Mouse (Mus musculus): Measurements from ENCODE around the gene Klhl32.
"Not testable (repeated sequence)": the region's sequence is repeated elsewhere in the genome, so short reads cannot be mapped to it uniquely, and the experiment has no call there.

Gene Klhl32

DNA sequence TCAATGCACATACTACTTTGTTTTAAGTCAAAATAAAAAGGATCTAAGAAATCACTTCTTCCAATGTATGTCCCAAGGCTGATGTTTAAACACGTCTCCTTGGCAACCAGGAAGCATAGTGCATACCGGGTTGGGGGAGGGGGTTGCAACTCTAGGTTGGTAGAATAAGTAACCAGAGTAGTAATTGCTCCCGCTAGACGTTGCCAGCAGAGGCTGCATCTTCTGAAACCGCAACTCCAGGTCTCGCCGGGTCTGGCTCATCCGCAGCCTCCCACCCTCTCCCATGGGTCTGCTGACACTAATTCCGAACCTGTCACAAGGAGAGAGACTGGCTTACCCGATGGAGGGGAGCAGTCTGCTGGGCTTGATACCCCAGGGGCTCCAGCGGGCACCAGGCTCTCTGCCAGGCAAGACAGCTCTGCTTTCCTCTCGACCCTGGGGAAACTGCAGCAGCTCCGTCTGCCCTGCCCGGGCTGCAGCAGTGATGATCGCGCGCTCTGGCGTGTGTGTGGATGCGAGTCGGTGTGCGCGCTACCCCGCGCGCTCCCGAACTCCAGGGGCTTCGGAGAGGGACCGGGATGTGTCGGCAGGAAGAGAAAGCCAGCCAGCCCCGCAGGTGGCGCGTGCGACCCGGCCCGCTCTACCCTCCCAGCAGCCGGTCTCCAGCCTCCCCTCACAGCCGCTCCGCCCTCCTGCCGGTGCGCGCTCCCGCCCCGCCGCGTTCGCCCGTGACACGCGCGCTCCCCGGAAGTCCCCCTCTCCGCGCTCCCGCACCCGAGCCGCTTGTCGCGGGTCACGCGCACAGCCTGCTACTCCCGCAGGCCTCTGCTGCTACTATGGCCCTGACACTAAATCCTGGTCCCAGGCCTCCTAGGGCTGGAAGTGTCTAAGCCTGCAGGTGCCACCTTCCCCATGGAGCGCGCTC lies at the start of gene Klhl32:
Gene Klhl32 (minus strand): TSS at position 724 of the 925 bp plus-strand sequence.
- peak; percentile 12 to 17 for DNase-seq (ENCODE audit: low spot score in 2 of 2)

- no peak for DNase-seq (ENCODE audit: low spot score in 2 of 2)
These were observed 48.2 kb upstream of the Klhl32 start for GRCm38 (mm10) chr4:24899146-24899545.

DNA sequence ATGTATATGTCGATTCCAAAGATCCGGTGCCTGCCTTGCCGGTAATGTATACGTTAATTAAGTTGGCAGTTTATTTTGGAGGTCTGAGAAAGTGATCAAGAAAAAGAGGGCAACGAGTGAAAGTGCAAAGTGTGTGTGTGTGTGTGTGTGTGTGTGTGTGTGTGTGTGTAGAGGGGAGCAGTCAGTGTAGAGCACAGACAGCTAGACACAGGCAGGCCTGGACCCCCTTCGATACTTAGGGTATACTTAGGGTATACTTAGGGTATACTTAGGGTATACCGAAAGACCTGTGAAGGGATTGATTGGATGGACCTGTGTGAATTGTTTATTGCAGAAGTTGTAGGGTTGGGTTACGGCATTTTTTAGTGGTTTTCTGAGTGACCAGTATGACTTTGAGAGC lies 47.7 kb upstream of the Klhl32 start:
- no peak for DNase-seq (ENCODE audit: low spot score in 2 of 2)

DNA sequence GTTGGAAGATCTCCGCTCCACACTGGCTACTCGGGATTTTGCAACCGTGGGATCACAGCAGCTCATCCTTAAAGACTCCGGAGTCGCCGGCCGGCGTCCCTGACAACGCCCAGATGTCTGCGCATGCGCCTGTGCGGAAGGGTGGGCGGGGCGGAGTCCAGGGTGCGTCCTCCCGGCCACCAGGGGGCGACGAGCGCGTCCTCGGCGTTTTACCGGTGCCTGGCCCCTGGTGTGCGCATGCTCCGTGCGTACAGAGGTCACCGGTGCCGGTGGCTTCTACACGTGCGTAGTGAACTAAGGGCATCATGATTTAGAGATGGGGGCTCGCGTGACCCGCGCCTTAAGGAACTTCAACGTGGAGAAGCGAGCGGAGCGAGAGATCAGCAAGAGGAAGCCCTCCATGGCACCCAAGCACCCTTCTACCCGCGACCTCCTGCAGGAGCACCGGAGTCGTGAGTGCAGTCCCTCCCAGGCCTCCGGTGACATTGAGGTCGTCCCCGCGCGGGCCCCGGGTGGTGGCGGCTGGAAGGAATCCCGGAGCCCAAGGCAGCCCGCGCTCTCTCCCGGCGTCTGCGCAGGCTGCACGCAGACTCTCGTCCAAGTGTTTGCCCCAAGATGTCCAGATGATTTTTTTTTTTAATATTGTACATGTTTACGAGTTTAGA lies 47.1 kb upstream of the Klhl32 start, which contains the start of gene Ndufaf4:
Gene Ndufaf4 (plus strand): TSS at position 233 of the 665 bp plus-strand sequence.
- peak; percentile 95 to 98 for DNase-seq (ENCODE audit: low spot score in 2 of 2)

DNA sequence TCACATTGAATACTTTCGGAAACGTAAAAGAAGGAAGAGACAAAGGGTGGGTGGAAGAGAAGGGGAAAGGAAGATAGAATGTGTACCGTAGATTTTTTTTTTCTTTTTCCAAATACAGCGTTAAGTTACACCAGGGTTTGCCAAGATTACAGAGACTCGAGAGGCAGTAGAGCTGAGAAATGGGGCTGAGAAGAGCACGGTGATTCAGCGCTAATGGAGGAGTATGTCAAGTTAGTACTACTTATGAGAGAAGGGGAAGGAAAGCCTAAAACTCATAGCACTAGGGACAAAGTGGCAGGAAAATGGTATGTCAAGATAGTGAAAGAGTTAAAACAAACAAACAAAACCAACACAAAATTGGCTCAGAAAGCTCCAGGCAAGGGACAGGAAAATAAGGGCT lies 46.4 kb upstream of the Klhl32 start:
- DNase-seq (ENCODE audit: low spot score in 2 of 2): no peak

DNA sequence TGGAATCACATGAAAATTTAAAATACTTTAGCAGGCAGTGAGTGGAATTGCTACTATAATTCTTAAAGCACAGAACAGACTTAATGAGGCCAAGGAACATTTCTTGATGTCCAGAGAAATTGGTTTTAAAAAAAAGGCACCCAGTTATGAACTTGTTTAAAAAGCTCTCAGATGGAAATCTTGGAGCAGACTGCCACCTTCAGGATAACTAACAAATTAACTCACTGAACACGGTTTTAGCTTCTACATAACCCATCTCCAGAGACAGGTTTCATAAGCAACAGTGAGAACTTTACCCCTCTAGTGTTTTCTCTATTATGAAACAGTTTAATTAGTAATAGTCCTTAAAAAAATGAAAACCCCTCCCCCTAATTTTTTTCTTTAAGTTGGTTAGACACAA lies 45.9 kb upstream of the Klhl32 start:
- DNase-seq (ENCODE audit: low spot score in 2 of 2): no peak

GRCm38 (mm10) chr4:24894625-24895024 lies 43.7 kb upstream of the Klhl32 start:
- no peak for DNase-seq (ENCODE audit: low spot score in 2 of 2)

DNA sequence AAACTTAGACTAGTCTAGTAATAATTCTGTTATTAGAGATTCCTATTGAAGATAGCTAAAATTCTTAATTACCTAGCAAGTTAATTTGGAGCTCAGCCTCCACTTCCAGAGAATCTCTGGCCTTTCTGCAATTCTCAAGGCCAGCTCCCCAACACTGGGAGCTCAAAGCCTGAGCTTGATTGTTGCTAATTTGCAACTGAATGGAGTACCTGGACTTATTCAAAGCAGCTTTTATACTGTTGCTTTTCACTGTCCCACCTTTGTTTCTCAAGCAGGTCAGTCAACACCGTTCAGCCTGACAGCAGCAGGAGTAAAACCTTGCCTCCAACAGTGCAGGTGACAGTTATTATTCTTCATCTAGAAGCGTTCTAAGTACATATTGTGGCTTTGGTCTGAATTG lies 41.4 kb upstream of the Klhl32 start:
- not testable (repeated sequence) for DNase-seq (ENCODE audit: low spot score in 2 of 2)

DNA sequence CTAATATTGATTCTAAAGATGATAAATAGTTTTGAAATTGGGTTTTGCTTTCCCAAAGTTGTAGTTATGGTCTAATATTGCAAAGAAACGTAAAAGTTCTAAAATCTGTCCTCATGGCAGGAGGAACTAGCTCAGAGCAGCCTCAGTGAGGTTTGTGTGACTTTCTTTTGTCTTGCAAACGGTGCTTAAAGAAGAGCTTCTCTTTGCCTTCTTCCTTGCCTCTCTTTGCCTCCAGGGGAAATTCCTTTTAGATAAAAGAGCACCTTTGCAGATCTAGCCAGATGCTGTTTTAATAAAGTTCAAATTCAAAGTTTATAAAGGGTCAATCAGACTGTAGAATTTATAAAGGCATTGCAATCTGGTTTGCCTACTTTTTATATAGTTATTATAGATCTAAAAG lies 38.5 kb upstream of the Klhl32 start:
- DNase-seq (ENCODE audit: low spot score in 2 of 2): not testable (repeated sequence)

DNA sequence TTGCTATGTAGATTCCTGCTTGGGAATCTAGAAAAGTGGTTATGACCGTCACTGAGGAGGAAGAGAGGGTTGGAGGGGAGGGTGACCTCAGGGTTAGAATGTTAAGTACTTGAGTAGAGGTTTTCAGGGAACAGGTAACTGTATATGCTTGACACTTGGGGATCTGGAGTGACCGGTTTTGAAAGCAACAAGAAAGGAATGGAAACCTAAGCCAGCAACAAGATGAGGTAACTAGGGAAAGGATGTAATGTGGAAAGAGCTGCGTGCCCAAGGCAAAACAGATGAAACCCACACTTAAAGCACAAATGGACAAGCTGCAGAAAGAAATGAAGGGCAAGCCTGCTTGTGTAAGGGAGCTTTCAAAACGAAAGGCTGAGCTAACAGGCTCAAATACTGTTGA lies 18.3 kb upstream of the Klhl32 start:
- DNase-seq (ENCODE audit: low spot score in 2 of 2): no peak

DNA sequence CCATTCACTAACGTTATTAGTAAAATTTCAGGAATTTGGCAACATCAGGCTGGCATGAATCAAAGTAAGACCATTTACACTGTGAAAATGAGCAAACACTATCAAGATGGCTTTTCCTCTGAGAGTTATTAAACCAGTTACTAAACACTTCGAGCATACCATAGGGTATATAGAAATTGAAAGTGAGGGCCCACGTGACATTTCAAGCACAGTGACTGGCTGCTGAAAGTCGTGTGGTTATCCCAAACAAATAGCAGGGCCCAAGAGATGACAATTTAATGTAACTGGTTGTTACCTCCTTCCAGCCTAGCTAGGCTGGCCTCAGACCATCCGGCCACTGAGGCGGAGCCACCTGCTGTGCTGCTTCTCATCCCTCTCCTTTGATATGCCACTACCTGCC lies 14.8 kb upstream of the Klhl32 start:
- no peak for DNase-seq (ENCODE audit: low spot score in 2 of 2)

GRCm38 (mm10) chr4:24847406-24847805 lies 3.5 kb downstream of the Klhl32 start:
- no peak for DNase-seq (ENCODE audit: low spot score in 2 of 2)

DNA sequence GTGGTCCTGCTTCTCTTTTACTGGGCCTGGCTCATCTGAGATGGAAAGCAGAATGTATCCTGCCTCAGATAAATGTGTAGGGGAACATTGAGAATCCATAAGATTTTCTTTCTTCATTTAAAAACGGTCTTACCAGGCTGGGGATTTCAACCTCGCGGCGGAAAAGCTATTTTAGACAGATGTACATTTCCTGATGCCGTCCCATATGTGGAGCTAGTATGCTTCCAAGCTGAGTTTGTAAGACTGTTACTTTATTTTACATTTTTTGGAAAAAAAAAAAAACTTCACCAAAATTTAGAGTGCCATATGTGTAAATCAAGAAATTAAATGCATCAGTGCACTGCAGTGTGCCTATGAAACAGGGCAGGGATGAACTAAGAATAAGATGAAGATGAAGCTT lies 5.4 kb downstream of the Klhl32 start:
- DNase-seq (ENCODE audit: low spot score in 2 of 2): no peak

- no peak for DNase-seq (ENCODE audit: low spot score in 2 of 2)
These were observed 12.4 kb downstream of the Klhl32 start for GRCm38 (mm10) chr4:24838567-24838966.

DNA sequence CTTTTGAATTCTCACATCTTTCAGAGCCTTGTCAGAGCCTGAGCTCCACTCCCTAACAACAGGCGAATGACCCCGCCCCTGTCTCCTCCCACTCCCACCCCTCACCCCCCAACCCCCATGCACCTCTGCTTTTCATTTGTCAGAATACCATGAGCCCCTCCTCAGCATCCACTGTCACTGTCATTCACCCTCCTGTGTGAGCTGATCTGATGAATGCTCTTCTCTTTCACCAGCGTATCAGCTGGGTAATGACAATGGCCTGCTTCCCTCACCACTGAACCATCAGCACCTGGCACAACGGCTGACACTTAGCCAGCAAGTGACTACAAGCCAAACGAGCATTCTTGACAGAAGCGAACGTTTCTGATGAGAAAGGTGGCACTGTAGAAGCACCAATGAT lies 15.4 kb downstream of the Klhl32 start:
- no peak for DNase-seq (ENCODE audit: low spot score in 2 of 2)

DNA sequence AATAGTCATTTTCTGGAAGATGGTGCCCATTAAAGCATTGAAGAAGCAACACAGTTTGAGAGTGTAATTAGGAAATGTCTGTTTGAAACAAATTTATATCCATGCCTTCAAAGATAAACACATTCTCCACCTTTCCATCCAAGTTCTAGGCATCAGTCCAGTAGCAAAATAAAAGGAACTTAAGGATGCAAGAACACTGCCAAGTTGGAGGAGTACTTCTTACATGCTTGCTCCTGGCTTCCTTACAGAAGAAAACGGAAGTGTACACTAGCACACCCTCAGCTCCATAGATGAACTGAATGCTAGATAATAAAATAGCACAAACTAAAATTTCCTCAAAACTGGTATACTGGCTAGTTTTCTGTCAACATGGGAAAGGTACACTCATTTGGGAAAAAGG lies 42.6 kb downstream of the Klhl32 start:
- DNase-seq (ENCODE audit: low spot score in 2 of 2): no peak

DNA sequence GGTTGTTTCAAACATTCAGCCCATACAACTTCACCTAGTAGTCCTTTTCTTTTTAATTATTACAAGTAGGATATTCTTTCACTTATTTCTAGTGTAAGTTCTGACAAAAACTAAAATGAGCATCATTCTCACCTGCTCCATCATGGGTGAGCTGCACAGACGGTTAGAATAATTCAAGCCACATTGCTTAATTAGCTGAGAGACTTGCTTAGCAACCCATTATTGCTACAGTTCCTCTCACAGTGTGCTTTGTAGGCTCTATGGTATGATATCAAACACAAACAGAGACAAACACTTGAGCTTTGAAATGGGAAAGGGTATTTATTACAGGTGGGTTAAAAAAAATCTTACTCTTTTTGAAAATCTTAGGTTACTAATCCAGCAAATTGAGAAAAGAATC lies 49.0 kb downstream of the Klhl32 start:
- no peak for DNase-seq (ENCODE audit: low spot score in 2 of 2)

DNA sequence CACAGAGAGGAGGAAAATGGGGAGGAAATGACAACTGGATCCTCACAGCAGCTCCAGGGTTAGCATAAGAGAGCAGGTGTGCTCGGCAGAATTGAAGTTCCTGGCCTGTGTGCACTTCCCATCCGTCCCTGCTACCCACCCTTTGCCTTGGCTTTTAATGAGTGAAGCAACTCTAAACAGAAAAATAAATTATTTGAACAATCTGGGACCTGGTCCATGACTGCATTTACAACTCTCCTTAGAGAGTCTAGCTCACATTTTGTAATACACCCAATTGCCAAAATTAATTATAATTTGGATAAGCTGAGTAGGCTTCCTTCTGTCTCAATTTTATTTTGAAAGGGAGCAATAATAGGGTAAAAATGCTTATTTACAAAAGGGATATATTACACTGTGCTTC lies 49.6 kb downstream of the Klhl32 start:
- DNase-seq (ENCODE audit: low spot score in 2 of 2): no peak

- no peak for DNase-seq (ENCODE audit: low spot score in 2 of 2)
These were observed 50.5 kb downstream of the Klhl32 start for GRCm38 (mm10) chr4:24800345-24800936.

DNA sequence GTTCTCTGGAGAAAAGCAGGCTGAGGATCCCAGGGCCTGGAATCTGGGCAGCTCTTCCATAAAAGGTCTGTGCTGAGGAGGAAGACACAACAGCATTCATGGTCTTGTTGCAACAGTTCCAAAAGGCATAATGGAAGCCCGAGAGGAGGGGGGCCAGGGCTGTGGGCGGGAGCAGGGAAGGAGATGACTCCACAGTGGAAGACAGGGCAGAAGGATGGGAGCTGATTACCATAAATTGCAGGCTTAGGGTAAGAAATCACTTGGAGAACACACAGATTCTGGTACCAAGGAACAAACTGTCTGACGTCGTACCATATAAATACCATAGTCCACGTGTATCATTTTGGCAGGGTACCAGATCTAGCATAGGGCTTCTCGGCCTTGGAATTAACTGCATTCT lies 51.9 kb downstream of the Klhl32 start:
- DNase-seq (ENCODE audit: low spot score in 2 of 2): no peak

- no peak for DNase-seq (ENCODE audit: low spot score in 2 of 2)
These were observed 53.1 kb downstream of the Klhl32 start for GRCm38 (mm10) chr4:24797868-24798267.

DNA sequence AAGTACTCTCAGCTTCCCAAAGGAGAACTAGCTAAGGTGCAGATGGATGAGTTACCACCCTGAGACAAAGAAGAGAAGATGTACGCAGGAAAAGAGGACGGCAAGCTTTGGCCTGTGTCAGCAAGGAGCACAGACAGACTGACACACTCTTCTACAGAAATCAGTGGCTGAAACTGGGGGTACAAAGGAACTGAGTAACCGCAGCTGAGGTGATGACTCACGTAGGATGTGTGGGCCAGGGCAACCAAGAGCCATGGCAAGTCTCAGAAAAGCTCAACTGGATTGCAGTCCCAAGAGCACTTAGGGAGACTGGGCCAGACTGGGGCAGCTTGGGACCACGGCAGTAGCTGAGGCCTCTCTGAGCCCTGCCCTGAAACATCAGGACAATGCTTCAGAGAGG lies 53.6 kb downstream of the Klhl32 start:
- no peak for DNase-seq (ENCODE audit: low spot score in 2 of 2)

DNA sequence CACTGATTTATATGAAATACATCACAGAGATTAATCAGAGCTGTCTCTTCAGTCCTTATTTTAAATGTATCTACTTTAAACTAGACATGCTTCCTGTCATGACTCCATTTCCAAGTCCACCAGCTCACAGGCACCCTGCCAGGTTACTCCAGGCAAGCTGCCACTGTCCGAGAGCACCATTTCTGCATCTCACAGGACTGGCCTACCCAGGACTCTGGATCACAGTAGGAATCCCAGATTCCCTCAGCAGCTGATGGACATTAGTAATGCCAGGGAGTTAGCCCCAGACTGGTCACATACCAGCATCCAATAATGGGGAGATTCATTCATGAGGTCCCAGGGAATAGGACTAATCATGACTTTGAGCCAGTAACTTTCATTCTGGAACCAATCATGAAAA lies 54.7 kb downstream of the Klhl32 start:
- no peak for DNase-seq (ENCODE audit: low spot score in 2 of 2)

Measured in spleen, postnatal 14 days (tissue).